Mouse (Mus musculus) liver, adult 2 months (tissue): ENCODE data around the gene Aox1. TPM values are rescaled to one million over a fixed set of nuclear protein-coding genes. Genes with fewer than 3 reads are reported as not detected.
"Not testable (repeated sequence)": the region's sequence is repeated elsewhere in the genome, so short reads cannot be mapped to it uniquely, and the experiment has no call there.

Experiments
- DNase-seq: peaks from one replicate; pipeline ENCODE4 v3.0.0-alpha.2; 2011; ENCODE audit warnings: low read depth, low spot score; ENCODE audit errors: extremely low read depth
- H3K27ac ChIP-seq: fragments of 200-500 bp; replicated peaks from 2 replicates; pipeline ENCODE4 v1.5.1; 2012; ENCODE audit warnings: low read depth, mild to moderate bottlenecking, control low read depth, inconsistent platforms, low read length; ENCODE audit not compliant: insufficient read depth
- H3K27me3 ChIP-seq: fragments of 200-500 bp; 2 replicates; pipeline ENCODE4 v1.6.1; 2012; ENCODE audit warnings: mild to moderate bottlenecking, moderate library complexity, low read length, inconsistent platforms; ENCODE audit not compliant: control insufficient read depth, insufficient read depth
- H3K36me3 ChIP-seq: fragments of 200-500 bp; 2 replicates; pipeline ENCODE4 v1.6.1; 2012; ENCODE audit warnings: low read length, inconsistent platforms; ENCODE audit not compliant: control insufficient read depth, insufficient read depth
- H3K4me1 ChIP-seq: fragments of 200-500 bp; 2 replicates; pipeline ENCODE4 v1.6.1; 2011; ENCODE audit warnings: low read length; ENCODE audit not compliant: control insufficient read depth, insufficient read depth
- H3K4me3 ChIP-seq: fragments of 200-500 bp; 2 replicates; pipeline ENCODE4 v1.5.1; 2011; ENCODE audit warnings: low read depth, mild to moderate bottlenecking, control low read depth, low read length, moderate library complexity; ENCODE audit not compliant: insufficient read depth
- H3K79me2 ChIP-seq: fragments of 200-500 bp; 2 replicates; pipeline ENCODE4 v1.6.1; 2012; ENCODE audit warnings: inconsistent platforms, mild to moderate bottlenecking, low read length, moderate library complexity; ENCODE audit not compliant: control insufficient read depth, insufficient read depth
- H3K9ac ChIP-seq: fragments of 200-500 bp; 2 replicates; pipeline ENCODE4 v1.6.1; 2012; ENCODE audit warnings: low read depth, mild to moderate bottlenecking, control low read depth, inconsistent platforms, low read length
- CTCF ChIP-seq: fragments of 200-500 bp; IDR thresholded peaks from 2 replicates; pipeline ENCODE4 v1.5.1; 2011; ENCODE audit warnings: low read depth, low read length, control low read depth
- POLR2A ChIP-seq: fragments of 200-500 bp; IDR thresholded peaks from 2 replicates; pipeline ENCODE4 v1.6.1; 2011; ENCODE audit warnings: low read length, control low read depth; ENCODE audit not compliant: insufficient read depth; ENCODE audit errors: extremely low read depth
- WGBS: fragments of 180-500 bp; shearing (Covaris S2); methylation state at CpG from one replicate; pipeline ENCODE4 v1.1.7; 2018; 5-methylcytosine and 5-hydroxymethylcytosine counted together
- polyA plus RNA-seq: library from polyadenylated mRNA; depleted of rRNA; stranded (reverse); fragments of >200 nt; gene quantifications from 2 replicates; pipeline ENCODE4 v1.2.3, GENCODE M21; 2012
- total RNA-seq: library from RNA; depleted of rRNA; stranded (reverse); fragments of >200 nt; gene quantifications from 2 replicates; pipeline ENCODE4 v1.2.3, GENCODE M21; 2014

The Aox1 gene
- total and polyA plus RNA-seq, 2 experiments = 19.5 to 37.1 TPM

- H3K36me3 ChIP-seq = no peaks in the 10 kb centered on the region
- 98% methylated on average over 7 of the region's 7 CpGs for WGBS
Measured at GRCm38 (mm10) chr1:58018856-58019255, 10.9 kb upstream of the Aox1 start, which contains the start of gene Kctd18. TSS of gene Kctd18 (minus strand) at chr1:58018956.

DNA sequence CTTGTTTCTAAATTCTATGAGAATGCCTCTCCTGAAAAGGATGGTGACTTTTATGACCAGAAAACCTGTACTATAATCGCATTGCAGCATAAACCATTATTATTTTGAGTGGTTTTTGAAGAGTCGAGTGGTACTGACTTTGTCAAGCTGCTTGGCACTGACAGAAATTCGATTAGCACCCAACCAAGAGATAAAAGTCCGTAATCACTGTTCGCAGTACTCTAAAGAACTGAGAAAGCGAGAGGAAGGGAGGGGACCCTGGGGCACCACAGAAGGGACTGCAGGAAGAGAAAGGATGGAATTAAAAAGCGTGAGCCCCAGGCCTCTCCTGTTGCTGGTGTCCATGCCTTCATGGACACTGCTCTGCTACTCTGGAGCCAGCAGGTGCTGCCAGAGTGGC lies 2.0 kb upstream of the Aox1 start:
- no peaks in the 10 kb centered on the region for H3K27me3 ChIP-seq
- no peak for TF ChIP-seq POLR2A
- TF ChIP-seq CTCF = no peak
- no peak for DNase-seq
- no peaks in the 10 kb centered on the region for H3K36me3 ChIP-seq
- WGBS = 66% methylated on average over 7 of the region's 7 CpGs
- no peak overlapping the region for H3K4me3 ChIP-seq
- no peak overlapping the region for H3K9ac ChIP-seq
- peaks cover 8% of the 10 kb centered on the region for H3K4me1 ChIP-seq
- H3K79me2 ChIP-seq = peaks cover 1% of the 10 kb centered on the region; the same call in 1 of the 2 replicates
- peak overlapping the region; percentile 7; the same call in 1 of the 2 replicates for H3K27ac ChIP-seq

More at GRCm38 (mm10) chr1:58018856-58019255, 10.9 kb upstream of the Aox1 start, which contains the start of gene Kctd18:
- no peak within 1 kb of the TSS for H3K9ac ChIP-seq
- no peak for DNase-seq
- no peak within 1 kb of the TSS for H3K27ac ChIP-seq
- no peaks in the 10 kb centered on the region for H3K4me1 ChIP-seq
- no peaks in the 10 kb centered on the region for H3K79me2 ChIP-seq
- TF ChIP-seq CTCF = no peak
- no peak for TF ChIP-seq POLR2A
- H3K27me3 ChIP-seq = no peaks in the 10 kb centered on the region
- no peak within 1 kb of the TSS for H3K4me3 ChIP-seq

GRCm38 (mm10) chr1:58030156-58030871 lies 583 bp downstream of the Aox1 start:
- peak; percentile 99 for DNase-seq
- TF ChIP-seq CTCF (no peak), POLR2A (no peak)
- Histone ChIP-seq H3K27ac (peak overlapping the region; percentile 94), H3K4me1 (peaks cover 15% of the 10 kb centered on the region), H3K36me3 (no peaks in the 10 kb centered on the region), H3K79me2 (peaks cover 7% of the 10 kb centered on the region; the same call in 1 of the 2 replicates), H3K4me3 (peak overlapping the region; percentile 74), H3K9ac (peak overlapping the region; percentile 75), H3K27me3 (no peaks in the 10 kb centered on the region)
- 10% methylated on average over 13 of the region's 13 CpGs for WGBS

GRCm38 (mm10) chr1:58031160-58031769 lies 1.5 kb downstream of the Aox1 start:
- TF ChIP-seq CTCF (peak; percentile 78), POLR2A (no peak)
- peak; percentile 72 for DNase-seq
- Histone ChIP-seq H3K27ac (peak overlapping the region; percentile 47), H3K9ac (peak overlapping the region; percentile 13; the same call in 1 of the 2 replicates), H3K79me2 (peaks cover 9% of the 10 kb centered on the region; the same call in 1 of the 2 replicates), H3K36me3 (no peaks in the 10 kb centered on the region), H3K27me3 (no peaks in the 10 kb centered on the region), H3K4me3 (peak overlapping the region; percentile 28; the same call in 1 of the 2 replicates), H3K4me1 (peaks cover 15% of the 10 kb centered on the region)
- WGBS = 40% methylated on average over 10 of the region's 10 CpGs

- not testable (repeated sequence) for H3K9ac ChIP-seq, H3K27me3 ChIP-seq, H3K4me1 ChIP-seq, H3K4me3 ChIP-seq, H3K27ac ChIP-seq
- 83% methylated on average over 9 of the region's 9 CpGs for WGBS
- peak; percentile 75 for DNase-seq
- peaks cover 18% of the 10 kb centered on the region for H3K36me3 ChIP-seq
- H3K79me2 ChIP-seq = peaks cover 17% of the 10 kb centered on the region; the same call in 1 of the 2 replicates
Measured at GRCm38 (mm10) chr1:58037306-58037705, 7.6 kb downstream of the Aox1 start.
